Mouse (Mus musculus) WW6 (cell line): ENCODE results near the gene Arhgap33.

ENCODE experiments used
- DNase-seq: peaks from one replicate; pipeline ENCODE4 v3.0.0-alpha.2; 2013; ENCODE audit warnings: low read depth, low spot score

Arhgap33 gene

GRCm38 (mm10) chr7:30534633-30535577 lies at the start of gene Arhgap33:
Gene Arhgap33, minus strand, starts transcription at chr7:30535060.
- DNase-seq: peak; percentile 75

DNA sequence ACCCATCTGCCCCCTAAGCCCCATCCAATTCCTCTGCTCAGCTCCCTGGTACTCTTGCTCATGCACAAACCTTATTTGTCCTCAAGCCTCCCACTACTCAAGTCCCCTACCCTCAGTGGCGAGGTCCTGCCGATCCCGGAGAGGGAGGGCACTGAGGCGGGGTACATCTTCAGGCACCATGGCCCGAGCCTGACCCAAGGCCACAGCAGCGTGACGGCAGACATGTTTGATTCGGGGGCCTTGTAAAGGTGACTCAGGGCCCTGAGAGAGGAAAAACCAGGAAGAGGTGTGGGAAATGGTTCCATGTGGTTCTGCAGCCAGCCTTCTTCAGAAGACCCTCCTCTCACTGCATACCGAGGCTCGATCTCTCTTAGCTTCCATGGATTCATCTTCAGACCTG lies 49.5 kb upstream of the Arhgap33 start:
- DNase-seq: no peak

- DNase-seq: no peak
These were observed 46.7 kb upstream of the Arhgap33 start for GRCm38 (mm10) chr7:30581547-30581946.

DNA sequence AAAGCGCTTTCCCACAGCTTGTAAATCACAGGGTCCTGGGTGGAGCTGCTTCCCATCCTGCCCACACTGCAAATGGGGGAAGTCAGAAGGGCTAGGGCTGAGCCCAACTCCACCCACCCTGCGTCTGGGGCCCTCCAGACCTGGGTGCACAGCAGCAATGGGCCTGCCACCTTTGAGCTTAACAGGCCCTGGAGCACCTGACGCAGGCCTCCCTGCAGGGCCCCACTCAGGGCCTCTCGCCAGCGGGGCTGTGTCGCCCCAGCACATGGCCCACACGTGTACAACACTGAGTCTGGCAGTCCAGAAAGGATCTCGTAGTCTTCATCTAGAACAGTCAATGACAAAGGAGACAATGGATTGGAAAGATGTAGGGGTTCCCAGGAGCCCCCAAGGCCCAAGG lies 45.1 kb upstream of the Arhgap33 start:
- no peak for DNase-seq

- DNase-seq: no peak
These were observed 38.1 kb upstream of the Arhgap33 start for GRCm38 (mm10) chr7:30572969-30573368.

GRCm38 (mm10) chr7:30572389-30572788 lies 37.5 kb upstream of the Arhgap33 start:
- DNase-seq: no peak

DNA sequence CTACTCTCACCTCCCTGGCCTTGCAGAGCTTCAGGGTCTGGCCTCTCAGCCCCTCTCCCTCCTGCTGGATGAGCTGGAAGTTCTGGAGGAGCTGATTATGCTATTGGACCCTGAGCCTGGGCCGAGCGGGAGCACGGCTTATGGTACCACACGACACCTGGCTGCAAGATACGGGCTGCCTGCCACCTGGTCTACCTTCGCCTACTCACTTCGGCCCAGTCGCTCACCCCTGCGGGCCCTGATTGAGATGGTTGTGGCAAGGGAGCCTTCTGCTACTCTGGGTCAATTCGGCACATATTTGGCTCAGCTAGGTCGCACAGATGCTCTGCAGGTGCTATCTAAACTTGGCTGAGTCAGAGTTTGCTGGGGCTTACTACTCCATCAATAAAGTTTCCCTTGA lies 32.7 kb upstream of the Arhgap33 start:
- no peak for DNase-seq

- DNase-seq: no peak
These were observed 31.2 kb upstream of the Arhgap33 start for GRCm38 (mm10) chr7:30566033-30566432.

- no peak for DNase-seq
These were observed 30.2 kb upstream of the Arhgap33 start, which contains the start of gene Igflr1 for GRCm38 (mm10) chr7:30564970-30565571. Gene Igflr1, plus strand, starts transcription at chr7:30565427.

DNA sequence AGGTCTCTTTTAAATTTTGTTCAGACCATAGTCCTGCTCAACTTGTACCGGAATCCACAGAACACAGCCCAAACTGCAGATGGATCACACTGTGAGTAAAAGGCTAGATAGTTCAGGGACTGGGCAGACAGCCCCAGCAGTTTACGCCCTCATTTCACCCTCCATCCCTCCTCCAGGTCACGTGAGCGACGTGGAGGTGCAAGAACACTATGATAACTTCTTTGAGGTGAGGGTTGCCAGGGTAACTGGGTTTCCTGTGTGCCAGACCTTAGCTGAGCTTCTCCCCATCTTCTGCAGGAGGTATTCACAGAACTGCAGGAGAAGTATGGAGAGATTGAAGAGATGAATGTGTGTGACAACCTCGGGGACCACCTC lies 29.0 kb upstream of the Arhgap33 start:
- DNase-seq: no peak

- DNase-seq: peak; percentile 87
These were observed 28.5 kb upstream of the Arhgap33 start, which contains the start of the genes U2af1l4, Gm49396 and Psenen for GRCm38 (mm10) chr7:30563117-30563905. Gene U2af1l4, plus strand, starts transcription at chr7:30563301. Gene Gm49396, plus strand, starts transcription at chr7:30563344. Gene Psenen, minus strand, starts transcription at chr7:30563627.

DNA sequence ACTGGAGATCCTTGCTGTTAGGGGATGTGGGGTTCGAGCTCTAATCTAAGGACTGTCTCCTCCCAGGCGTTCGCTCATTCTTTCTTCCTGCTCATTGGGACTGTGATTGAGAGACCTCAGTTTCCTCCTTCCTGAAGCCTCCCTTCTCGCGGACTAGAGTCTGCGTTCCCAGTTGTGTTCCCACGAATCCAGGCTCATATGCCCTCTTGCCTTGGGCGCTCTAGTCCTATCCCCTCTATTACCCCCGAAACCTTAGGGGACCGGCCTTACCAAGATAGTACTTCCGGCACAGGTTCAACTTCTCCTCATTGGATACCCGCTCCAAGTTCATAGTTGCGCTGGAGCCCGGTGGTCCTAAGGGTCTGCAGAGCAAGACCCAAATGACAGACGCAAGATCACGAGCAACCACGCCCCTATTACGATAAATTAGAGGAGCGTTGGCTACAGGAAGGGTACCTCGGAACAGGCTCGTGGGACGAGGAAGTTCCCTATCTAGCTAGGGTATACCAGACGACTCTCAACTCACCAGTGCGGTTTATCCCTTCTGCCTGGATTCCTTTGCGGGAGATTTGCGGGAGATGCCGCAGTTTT lies 27.8 kb upstream of the Arhgap33 start:
- no peak for DNase-seq

DNA sequence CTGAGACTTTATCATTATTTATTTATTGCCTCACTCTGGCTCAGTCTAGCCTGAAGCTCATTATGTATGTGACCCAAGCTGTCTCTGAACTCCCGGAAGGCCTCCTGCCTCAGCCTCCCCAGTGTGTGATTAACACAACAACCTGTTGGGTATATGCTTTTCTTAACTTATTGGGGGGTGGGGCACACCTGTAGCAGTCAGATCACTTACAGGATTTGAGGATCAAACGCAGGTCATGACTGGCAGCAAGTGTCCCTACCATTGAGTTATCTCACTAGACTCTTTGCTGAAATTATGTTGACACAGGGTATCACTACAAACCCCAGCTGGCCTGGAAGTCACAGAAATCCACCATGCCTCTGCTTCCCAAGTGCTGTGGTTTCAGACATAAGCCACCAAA lies 25.4 kb upstream of the Arhgap33 start:
- no peak for DNase-seq

DNA sequence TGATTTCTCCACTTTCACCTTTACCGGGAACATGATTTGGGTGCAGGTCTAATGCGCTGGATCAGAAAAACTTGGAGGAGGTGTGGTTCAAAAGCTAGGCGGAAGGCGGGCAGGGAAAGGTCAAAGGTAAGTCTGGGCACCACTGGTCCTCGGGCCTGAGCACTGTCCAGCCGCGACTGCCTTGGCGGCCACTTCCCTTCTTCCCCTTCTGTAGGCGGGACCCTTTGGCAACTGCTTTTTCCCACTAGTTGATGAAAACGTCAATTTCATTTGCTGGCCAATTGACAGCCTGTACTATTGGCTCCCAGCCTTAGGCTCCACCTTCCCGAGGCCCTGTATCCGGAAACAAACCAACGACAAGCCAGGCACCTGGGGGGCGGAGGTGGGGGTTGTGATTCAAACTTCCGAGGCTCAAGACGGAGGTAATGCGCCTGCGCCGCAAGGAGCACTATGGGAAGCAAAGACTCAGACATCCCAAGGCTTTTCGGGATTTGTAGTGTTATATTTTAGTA lies 24.6 kb upstream of the Arhgap33 start, which contains the start of gene Lin37:
TSS of gene Lin37 (minus strand) at position 396 of the 512 bp plus-strand sequence.
- peak; percentile 93 for DNase-seq

- no peak for DNase-seq
These were observed 24.0 kb upstream of the Arhgap33 start for GRCm38 (mm10) chr7:30558656-30559442.

GRCm38 (mm10) chr7:30557901-30558514 lies 23.1 kb upstream of the Arhgap33 start:
- DNase-seq: no peak

GRCm38 (mm10) chr7:30556894-30557536 lies 22.2 kb upstream of the Arhgap33 start:
- DNase-seq: no peak

GRCm38 (mm10) chr7:30553810-30554584 lies 19.1 kb upstream of the Arhgap33 start:
- DNase-seq: no peak
